Mouse (Mus musculus) liver, embryonic 12.5 days (tissue): ENCODE measurements around the gene Sept3. TPM values are rescaled to one million over a fixed set of nuclear protein-coding genes. Genes with fewer than 3 reads are reported as not detected.
"Not testable (repeated sequence)": the region's sequence is repeated elsewhere in the genome, so short reads cannot be mapped to it uniquely, and the experiment has no call there.

ENCODE experiments used
- ATAC-seq: fragments of 200-750 bp; cut with Nextera tagmentation; 2 replicates; pipeline ENCODE4 v1.8.0; 2017; ENCODE audit warnings: moderate number of reproducible peaks, mild to moderate bottlenecking, moderate library complexity
- H3K27ac ChIP-seq: fragments of 300-500 bp; sonication (generic); 2 replicates; pipeline ENCODE4 v1.5.1; 2016; ENCODE audit warnings: mild to moderate bottlenecking
- H3K27me3 ChIP-seq: fragments of 300-500 bp; sonication (generic); replicated peaks from 2 replicates; pipeline ENCODE4 v1.6.1; 2016; ENCODE audit warnings: mild to moderate bottlenecking, moderate library complexity
- H3K36me3 ChIP-seq: fragments of 300-500 bp; sonication (generic); 2 replicates; pipeline ENCODE4 v1.6.1; 2016; ENCODE audit warnings: mild to moderate bottlenecking, moderate library complexity
- H3K4me1 ChIP-seq: fragments of 300-500 bp; sonication (generic); 2 replicates; pipeline ENCODE4 v1.6.1; 2016
- H3K4me2 ChIP-seq: fragments of 300-500 bp; sonication (generic); 2 replicates; pipeline ENCODE4 v1.6.1; 2016; ENCODE audit warnings: mild to moderate bottlenecking, moderate library complexity
- H3K4me3 ChIP-seq: fragments of 300-500 bp; sonication (generic); 2 replicates; pipeline ENCODE4 v1.5.1; 2016; ENCODE audit warnings: mild to moderate bottlenecking, moderate library complexity
- H3K9ac ChIP-seq: fragments of 300-500 bp; sonication (generic); 2 replicates; pipeline ENCODE4 v1.6.1; 2016; ENCODE audit warnings: mild to moderate bottlenecking, moderate library complexity
- H3K9me3 ChIP-seq: fragments of 300-500 bp; sonication (generic); replicated peaks from 2 replicates; pipeline ENCODE4 v1.6.1; 2016; ENCODE audit warnings: mild to moderate bottlenecking, moderate library complexity
- WGBS: fragments of 180-500 bp; shearing (Covaris S2); methylation state at CpG from one replicate; pipeline ENCODE4 v1.1.7; 2016; ENCODE audit not compliant: insufficient replicate concordance; 5-methylcytosine and 5-hydroxymethylcytosine counted together
- polyA plus RNA-seq: library from polyadenylated mRNA; unstranded; fragments of >200 nt; fragmentation: Nextera tagmentation; extraction: Ambion mirVana; gene quantifications from 2 replicates; pipeline ENCODE4 v1.2.1, GENCODE M21; 2016

Gene Sept3
- polyA plus RNA-seq, 1 experiment from 2014 or later = 0.81 TPM

DNA sequence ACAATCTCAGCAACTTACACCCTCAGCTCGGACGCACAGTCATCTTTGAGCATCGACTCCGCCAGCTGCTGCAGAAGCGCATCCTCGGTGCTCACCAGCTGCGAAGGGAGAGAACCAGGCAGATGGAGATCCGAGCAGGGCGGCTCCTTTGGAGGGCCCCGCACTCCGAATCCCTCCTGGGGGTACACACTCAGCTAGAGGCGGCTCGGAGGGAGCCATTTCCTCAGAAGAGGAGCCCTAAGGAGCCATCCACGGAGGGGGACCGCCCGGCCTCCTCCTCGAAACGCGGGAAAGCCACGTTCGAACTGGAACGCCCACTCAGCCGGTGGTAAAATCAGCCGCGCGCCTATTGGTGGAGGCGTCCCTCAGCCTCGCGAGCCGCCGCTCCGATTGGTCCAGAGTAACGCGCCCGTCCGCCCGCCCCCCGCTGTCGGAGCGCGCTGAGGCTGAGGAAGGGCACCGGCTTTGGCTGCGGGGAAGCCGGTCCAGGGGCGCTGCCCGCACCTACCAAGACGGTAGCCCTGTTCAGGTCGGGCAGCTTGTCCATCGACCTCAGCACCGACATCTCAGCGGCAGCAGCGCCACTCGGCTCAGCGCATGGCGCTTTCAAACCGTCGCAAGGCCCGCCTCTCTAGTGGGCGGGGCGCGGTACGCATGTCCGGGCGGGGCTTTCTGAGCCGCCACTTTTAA, 30.4 kb upstream of the Sept3 start, which contains the start of gene Cenpm:
Gene Cenpm (minus strand): TSS at position 634 of the 690 bp plus-strand sequence.
- Histone ChIP-seq H3K4me3 (peak within 1 kb of the TSS; percentile 72), H3K4me2 (peak within 1 kb of the TSS; percentile 95), H3K36me3 (peaks cover 7% of the 10 kb centered on the region), H3K4me1 (peaks cover 18% of the 10 kb centered on the region), H3K27me3 (no peaks in the 10 kb centered on the region), H3K9me3 (no peaks in the 10 kb centered on the region), H3K9ac (peak within 1 kb of the TSS; percentile 84), H3K27ac (peak within 1 kb of the TSS; percentile 85)
- under 1% methylated on average over 65 of the region's 65 CpGs for WGBS
- ATAC-seq = peak; percentile 97

DNA sequence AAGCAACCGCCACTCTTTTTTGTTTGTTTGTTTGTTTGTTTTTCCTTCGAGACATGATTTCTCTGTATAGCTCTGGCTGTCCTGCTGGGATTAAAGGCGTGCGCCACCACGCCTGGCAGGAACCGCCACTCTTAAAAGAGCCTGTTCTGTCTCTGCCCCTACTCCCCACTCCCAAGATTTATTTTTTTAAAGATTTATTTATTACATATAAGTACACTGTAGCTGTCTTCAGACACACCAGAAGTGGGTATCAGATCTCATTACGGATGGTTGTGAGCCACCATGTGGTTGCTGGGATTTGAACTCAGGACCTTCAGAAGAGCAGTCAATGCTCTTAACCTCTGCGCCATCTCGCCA, 29.9 kb upstream of the Sept3 start:
- not testable (repeated sequence) for ATAC-seq, H3K36me3 ChIP-seq
- 21% methylated on average over 9 of the region's 9 CpGs for WGBS

DNA sequence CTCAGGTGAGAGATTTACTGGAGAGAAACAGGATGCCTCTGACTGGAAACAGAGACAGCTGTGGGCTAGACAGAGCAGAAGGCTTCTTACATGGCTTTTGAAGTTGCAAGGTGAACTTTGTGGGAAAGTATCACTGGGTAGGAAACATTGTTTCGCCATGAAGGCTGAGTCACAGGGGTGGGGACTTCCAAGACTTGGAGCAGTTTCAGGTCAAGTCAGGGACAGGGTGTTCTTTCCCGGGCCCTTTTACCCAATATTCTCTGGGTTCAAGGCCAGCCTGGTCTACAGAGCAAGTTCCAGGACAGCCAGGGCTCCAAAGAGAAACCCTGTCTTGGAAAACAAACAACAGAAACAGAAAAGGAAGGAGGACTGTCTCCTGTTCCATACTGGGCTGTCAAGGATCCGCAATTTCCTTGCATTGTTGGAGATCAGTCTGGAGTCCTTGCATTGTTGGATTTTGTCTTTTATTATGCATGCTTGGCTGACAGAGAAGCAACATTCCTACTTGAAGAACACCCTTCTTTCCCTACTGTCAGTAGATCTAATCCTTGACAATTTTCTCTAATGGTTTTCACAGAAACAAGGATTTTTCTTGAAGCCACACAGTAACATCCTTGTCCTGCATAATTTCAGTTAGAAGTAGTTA, 27.4 kb upstream of the Sept3 start:
- Histone ChIP-seq H3K4me2 (no peak overlapping the region), H3K27ac (no peak overlapping the region), H3K4me1 (peaks cover 22% of the 10 kb centered on the region), H3K36me3 (no peaks in the 10 kb centered on the region), H3K27me3 (peaks cover 5% of the 10 kb centered on the region; the same call in 1 of the 2 replicates), H3K9me3 (no peaks in the 10 kb centered on the region), H3K4me3 (no peak overlapping the region), H3K9ac (no peak overlapping the region)
- WGBS = 58% methylated on average over 3 of the region's 3 CpGs
- ATAC-seq = no peak

More for the DNA sequence above, 29.9 kb upstream of the Sept3 start:
- peaks cover 19% of the 10 kb centered on the region for H3K4me1 ChIP-seq
- peak overlapping the region; percentile 85 for H3K27ac ChIP-seq
- H3K9ac ChIP-seq = peak overlapping the region; percentile 84
- not testable (repeated sequence) for H3K27me3 ChIP-seq, H3K9me3 ChIP-seq
- H3K4me3 ChIP-seq = peak overlapping the region; percentile 72
- peak overlapping the region; percentile 95 for H3K4me2 ChIP-seq

DNA sequence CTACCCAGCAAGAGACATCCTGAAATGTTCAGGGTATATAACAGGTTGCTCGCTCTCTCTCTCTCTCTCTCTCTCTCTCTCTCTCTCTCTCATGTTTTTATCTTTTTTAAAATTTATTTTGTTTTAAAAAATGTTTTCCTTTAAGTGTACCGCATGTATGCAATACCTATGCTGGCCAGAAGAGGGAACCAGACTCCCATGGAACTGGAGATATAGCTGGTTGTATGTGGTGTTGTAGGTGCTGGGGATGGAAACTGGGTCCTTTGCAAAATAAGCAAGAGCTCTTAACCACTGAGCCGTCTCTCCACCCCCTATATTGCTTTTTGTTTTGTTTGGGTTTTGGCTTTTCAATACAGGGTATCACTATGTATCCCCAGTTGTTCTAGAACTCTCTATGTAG, 23.1 kb upstream of the Sept3 start:
- 79% methylated on average over 3 of the region's 3 CpGs for WGBS
- no peak overlapping the region for H3K4me2 ChIP-seq
- H3K4me1 ChIP-seq = 0 out of 2 replicates have a peak, but pooled peaks cover 4% of the 10 kb centered on the region
- no peak for ATAC-seq
- H3K9me3 ChIP-seq = no peaks in the 10 kb centered on the region
- no peak overlapping the region for H3K27ac ChIP-seq
- no peak overlapping the region for H3K9ac ChIP-seq
- H3K27me3 ChIP-seq = peaks cover 25% of the 10 kb centered on the region
- H3K4me3 ChIP-seq = no peak overlapping the region
- H3K36me3 ChIP-seq = no peaks in the 10 kb centered on the region

DNA sequence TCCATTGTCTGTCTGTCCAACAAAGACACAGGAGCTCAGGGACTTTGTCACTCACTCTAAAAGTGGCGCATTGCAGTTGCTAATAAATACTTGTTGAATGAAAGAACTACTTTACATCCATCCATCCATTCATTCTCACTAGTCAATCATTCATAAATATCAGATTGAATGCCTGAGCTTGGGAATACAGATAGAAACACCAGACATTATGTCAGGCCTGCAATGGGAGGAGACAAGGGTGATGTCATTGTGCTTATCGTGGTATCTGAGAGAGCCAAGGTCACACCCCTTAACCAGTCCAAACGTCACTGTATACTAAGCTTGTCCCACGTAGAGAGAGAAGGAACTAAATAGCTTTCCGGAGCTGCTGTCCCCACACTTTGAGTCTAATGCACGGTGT, 22.6 kb upstream of the Sept3 start, which contains the start of gene 1500009C09Rik:
Gene 1500009C09Rik (plus strand): TSS at position 301 of the 400 bp plus-strand sequence.
- no peak within 1 kb of the TSS for H3K9ac ChIP-seq
- no peak within 1 kb of the TSS for H3K27ac ChIP-seq
- H3K4me3 ChIP-seq = no peak within 1 kb of the TSS
- WGBS = 62% methylated on average over 6 of the region's 6 CpGs
- H3K4me2 ChIP-seq = no peak within 1 kb of the TSS
- H3K9me3 ChIP-seq = no peaks in the 10 kb centered on the region
- no peak for ATAC-seq
- 0 out of 2 replicates have a peak, but pooled peaks cover 4% of the 10 kb centered on the region for H3K4me1 ChIP-seq
- no peaks in the 10 kb centered on the region for H3K36me3 ChIP-seq
- peaks cover 30% of the 10 kb centered on the region for H3K27me3 ChIP-seq

DNA sequence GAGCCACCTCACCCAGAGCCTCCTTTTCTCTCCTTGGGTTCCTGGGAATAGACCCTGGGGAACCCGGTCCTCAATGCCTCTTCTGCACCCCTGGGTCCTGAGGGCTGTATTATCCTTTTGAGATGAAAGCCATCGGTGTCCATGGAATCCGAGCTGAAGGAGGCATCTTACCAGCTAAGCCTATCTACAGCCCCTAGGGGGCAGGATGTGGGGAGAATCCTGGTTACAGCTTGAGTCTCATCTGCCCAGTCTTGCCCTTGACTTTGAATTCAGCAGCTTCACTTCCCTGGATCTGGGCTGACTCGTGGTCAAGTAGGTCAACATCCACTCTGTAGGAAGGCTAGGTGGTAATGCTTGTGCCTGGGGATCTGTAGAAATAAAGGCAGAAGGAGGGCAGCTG, 19.4 kb upstream of the Sept3 start:
- H3K4me3 ChIP-seq = no peak overlapping the region
- H3K4me2 ChIP-seq = no peak overlapping the region
- H3K9me3 ChIP-seq = no peaks in the 10 kb centered on the region
- peaks cover 45% of the 10 kb centered on the region for H3K27me3 ChIP-seq
- no peak overlapping the region for H3K27ac ChIP-seq
- no peaks in the 10 kb centered on the region for H3K4me1 ChIP-seq
- no peaks in the 10 kb centered on the region for H3K36me3 ChIP-seq
- no peak overlapping the region for H3K9ac ChIP-seq
- ATAC-seq = no peak
- WGBS = 35% methylated on average over 4 of the region's 4 CpGs

DNA sequence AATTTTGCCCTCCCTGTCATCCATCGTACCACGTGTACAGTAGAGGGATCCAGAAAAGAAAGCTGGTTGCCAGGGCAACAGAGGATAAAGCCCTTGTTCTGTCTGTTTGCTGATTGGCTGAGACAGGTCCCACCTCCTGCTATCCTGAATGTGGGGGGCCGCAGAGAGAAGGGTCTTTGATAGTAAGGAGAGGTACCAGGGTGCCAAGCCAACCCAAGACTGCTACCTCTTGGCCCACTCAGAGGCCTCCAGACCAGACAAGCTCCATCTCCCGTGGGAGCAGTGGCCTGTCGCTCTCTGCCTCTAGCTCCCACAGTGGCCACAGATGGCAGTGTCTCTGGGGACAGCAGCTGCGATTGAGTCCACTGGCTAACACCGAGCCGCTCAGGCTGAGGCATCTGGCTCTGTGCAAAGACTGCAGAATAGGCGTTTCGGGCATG, 18.7 kb upstream of the Sept3 start:
- Histone ChIP-seq H3K4me1 (no peaks in the 10 kb centered on the region), H3K36me3 (no peaks in the 10 kb centered on the region), H3K4me3 (no peak overlapping the region), H3K27ac (no peak overlapping the region), H3K27me3 (peaks cover 50% of the 10 kb centered on the region), H3K4me2 (no peak overlapping the region), H3K9me3 (no peaks in the 10 kb centered on the region), H3K9ac (no peak overlapping the region)
- no peak for ATAC-seq
- WGBS = 31% methylated on average over 10 of the region's 10 CpGs

DNA sequence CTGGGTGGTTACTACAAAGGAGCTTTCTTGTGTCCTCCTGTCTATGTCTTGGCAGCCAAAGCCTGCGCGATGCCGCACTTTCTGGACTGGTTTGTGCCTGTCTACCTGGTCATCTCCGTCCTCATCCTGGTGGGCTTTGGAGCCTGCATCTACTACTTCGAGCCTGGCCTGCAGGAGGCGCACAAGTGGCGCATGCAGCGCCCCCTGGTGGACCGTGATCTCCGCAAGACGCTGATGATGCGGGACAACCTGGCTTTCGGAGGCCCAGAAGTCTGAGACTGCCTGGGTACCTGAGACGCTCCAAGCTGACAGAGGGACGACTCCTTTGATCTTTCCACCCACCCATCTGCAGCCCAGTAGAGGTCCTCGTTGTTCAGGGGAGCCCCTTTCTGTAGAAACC, 15.2 kb upstream of the Sept3 start:
- ATAC-seq = no peak
- Histone ChIP-seq H3K4me3 (no peak overlapping the region), H3K9me3 (no peaks in the 10 kb centered on the region), H3K9ac (no peak overlapping the region), H3K27me3 (peaks cover 71% of the 10 kb centered on the region), H3K4me1 (no peaks in the 10 kb centered on the region), H3K4me2 (no peak overlapping the region), H3K36me3 (no peaks in the 10 kb centered on the region), H3K27ac (no peak overlapping the region)
- 9% methylated on average over 16 of the region's 16 CpGs for WGBS

DNA sequence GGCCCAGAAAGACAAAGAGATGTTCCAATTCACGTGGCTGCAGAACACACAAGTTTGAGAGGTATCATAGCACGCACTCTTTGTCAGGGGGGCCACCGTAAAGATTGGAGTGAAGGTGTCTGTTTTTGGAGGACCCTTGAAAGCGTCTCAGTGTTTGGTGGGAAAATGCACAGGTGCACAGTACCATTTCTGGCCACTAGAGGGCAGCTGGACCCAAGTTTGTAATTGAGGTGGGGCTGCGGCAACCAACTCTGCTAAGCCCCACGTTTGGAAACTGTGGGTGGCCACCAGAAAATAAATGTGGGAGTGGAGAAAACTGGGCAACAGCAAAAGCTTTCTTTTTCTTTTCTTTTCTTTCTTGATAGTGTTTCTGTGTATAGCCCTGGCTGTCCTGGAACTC, 8.3 kb upstream of the Sept3 start:
- H3K27ac ChIP-seq = no peak overlapping the region

DNA sequence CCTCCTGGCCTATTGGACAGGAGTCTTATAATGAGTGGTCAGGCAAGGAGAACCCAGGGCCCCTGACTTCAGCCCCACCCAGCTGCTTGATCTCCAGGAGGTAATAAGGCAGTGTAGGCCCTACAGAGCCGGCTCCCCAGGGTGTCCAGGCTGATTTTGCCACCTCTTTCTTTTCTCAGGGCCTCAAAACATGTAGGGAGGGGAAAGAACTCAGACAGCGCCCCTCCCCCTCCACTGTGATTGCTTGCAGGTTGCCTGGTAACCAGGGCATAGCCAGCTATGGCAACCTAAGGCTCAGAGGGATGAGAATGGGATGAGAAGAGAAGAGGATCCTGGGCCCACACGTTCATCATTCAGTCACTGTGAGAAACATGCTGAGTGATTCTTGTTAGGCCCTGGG, 6.5 kb upstream of the Sept3 start:
- H3K9me3 ChIP-seq = no peaks in the 10 kb centered on the region
- 30% methylated on average over 3 of the region's 3 CpGs for WGBS
- no peak overlapping the region for H3K4me3 ChIP-seq
- no peak overlapping the region for H3K27ac ChIP-seq
- ATAC-seq = no peak
- H3K9ac ChIP-seq = no peak overlapping the region
- H3K27me3 ChIP-seq = peaks cover 50% of the 10 kb centered on the region
- H3K36me3 ChIP-seq = no peaks in the 10 kb centered on the region
- H3K4me1 ChIP-seq = peaks cover 10% of the 10 kb centered on the region
- H3K4me2 ChIP-seq = no peak overlapping the region

More for the DNA sequence above, 8.3 kb upstream of the Sept3 start:
- Histone ChIP-seq H3K9ac (no peak overlapping the region), H3K36me3 (no peaks in the 10 kb centered on the region), H3K27me3 (peaks cover 41% of the 10 kb centered on the region), H3K4me2 (no peak overlapping the region), H3K4me3 (no peak overlapping the region), H3K9me3 (no peaks in the 10 kb centered on the region), H3K4me1 (peaks cover 10% of the 10 kb centered on the region)
- 14% methylated on average over 6 of the region's 6 CpGs for WGBS
- ATAC-seq = no peak

DNA sequence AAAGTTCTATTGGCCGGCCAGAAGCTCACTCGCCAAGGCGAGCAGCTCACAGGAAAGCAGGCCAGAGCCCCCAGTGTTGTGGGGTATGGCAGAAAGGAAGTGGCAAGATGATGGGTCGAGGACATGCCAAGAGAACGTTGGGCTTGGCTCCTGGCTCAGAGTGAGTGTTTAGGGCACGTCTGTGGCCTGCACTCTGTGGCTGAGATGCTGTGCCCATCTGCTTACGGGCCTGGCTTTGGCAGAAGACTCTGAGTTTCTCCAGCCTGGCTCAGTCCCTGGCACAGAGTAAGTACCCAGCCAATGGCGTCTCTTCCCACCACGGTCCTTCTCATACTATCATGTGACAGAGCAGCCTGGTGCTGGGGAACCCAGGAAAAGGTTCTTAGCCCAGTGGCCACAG, 5.9 kb upstream of the Sept3 start:
- Histone ChIP-seq H3K9me3 (no peaks in the 10 kb centered on the region), H3K4me2 (no peak overlapping the region), H3K36me3 (no peaks in the 10 kb centered on the region), H3K4me3 (no peak overlapping the region), H3K4me1 (peaks cover 10% of the 10 kb centered on the region), H3K9ac (no peak overlapping the region), H3K27ac (no peak overlapping the region), H3K27me3 (peaks cover 53% of the 10 kb centered on the region)
- ATAC-seq = no peak
- 66% methylated on average over 9 of the region's 9 CpGs for WGBS

DNA sequence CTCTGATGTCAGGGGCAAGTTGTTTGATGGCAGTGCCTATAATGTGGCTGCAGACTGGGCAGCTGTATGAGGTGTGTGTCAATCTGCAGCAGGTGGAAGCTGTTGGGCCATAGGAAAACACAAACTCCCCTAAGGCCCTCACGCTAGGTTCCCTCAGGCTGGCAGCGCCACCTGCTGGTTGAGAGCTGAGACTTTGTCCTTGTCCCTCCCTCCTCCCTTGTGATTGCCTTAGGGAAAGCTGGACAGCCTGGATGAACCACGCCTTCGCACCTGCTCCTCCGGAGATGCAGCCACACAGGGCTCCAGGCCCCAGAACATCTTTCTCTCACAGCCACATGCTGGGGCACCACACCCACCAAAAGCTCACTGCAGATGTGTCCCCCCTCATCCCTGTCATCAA, 3.5 kb upstream of the Sept3 start:
- Histone ChIP-seq H3K4me1 (peaks cover 22% of the 10 kb centered on the region), H3K9me3 (no peaks in the 10 kb centered on the region), H3K27me3 (peaks cover 60% of the 10 kb centered on the region), H3K4me3 (no peak overlapping the region), H3K27ac (no peak overlapping the region), H3K9ac (no peak overlapping the region), H3K4me2 (no peak overlapping the region), H3K36me3 (no peaks in the 10 kb centered on the region)
- 6% methylated on average over 5 of the region's 5 CpGs for WGBS
- no peak for ATAC-seq
